Mouse (Mus musculus) heart, embryonic 13.5 days (tissue): ENCODE results near the gene Rcan2. TPM values are rescaled to one million over a fixed set of nuclear protein-coding genes. Genes with fewer than 3 reads are reported as not detected.

Experiments
- ATAC-seq: fragments of 200-750 bp; cut with Nextera tagmentation; 2 replicates; pipeline ENCODE4 v1.8.0; 2017; ENCODE audit warnings: moderate TSS enrichment; ENCODE audit not compliant: insufficient number of reproducible peaks, low FRiP score, low TSS enrichment; ENCODE audit errors: extremely low read depth
- H3K27ac ChIP-seq: fragments of 300-500 bp; sonication (generic); replicated peaks from 2 replicates; pipeline ENCODE4 v1.5.1; 2015; ENCODE audit warnings: moderate library complexity, mild to moderate bottlenecking, inconsistent platforms
- H3K27me3 ChIP-seq: fragments of 300-500 bp; sonication (generic); replicated peaks from 2 replicates; pipeline ENCODE4 v1.6.1; 2015; ENCODE audit warnings: mild to moderate bottlenecking, inconsistent platforms
- H3K36me3 ChIP-seq: fragments of 300-500 bp; sonication (generic); 2 replicates; pipeline ENCODE4 v1.6.1; 2015; ENCODE audit warnings: mild to moderate bottlenecking, inconsistent platforms
- H3K4me1 ChIP-seq: fragments of 300-500 bp; sonication (generic); 2 replicates; pipeline ENCODE4 v1.6.1; 2015; ENCODE audit warnings: inconsistent platforms
- H3K4me2 ChIP-seq: fragments of 300-500 bp; sonication (generic); 2 replicates; pipeline ENCODE4 v1.6.1; 2015; ENCODE audit warnings: inconsistent platforms, mild to moderate bottlenecking, moderate library complexity
- H3K4me3 ChIP-seq: fragments of 300-500 bp; sonication (generic); 2 replicates; pipeline ENCODE4 v1.5.1; 2015; ENCODE audit warnings: moderate library complexity, mild to moderate bottlenecking, inconsistent platforms
- H3K9ac ChIP-seq: fragments of 300-500 bp; sonication (generic); 2 replicates; pipeline ENCODE4 v1.6.1; 2015; ENCODE audit warnings: inconsistent platforms, mild to moderate bottlenecking, moderate library complexity
- H3K9me3 ChIP-seq: fragments of 300-500 bp; sonication (generic); 2 replicates; pipeline ENCODE4 v1.6.1; 2016; ENCODE audit warnings: inconsistent platforms
- WGBS: fragments of 180-500 bp; shearing (Covaris S2); methylation state at CpG from one replicate; pipeline ENCODE4 v1.1.7; 2015; ENCODE audit warnings: mixed read lengths; 5-methylcytosine and 5-hydroxymethylcytosine counted together
- polyA plus RNA-seq: library from polyadenylated mRNA; unstranded; fragments of >200 nt; fragmentation: Nextera tagmentation; extraction: Ambion mirVana; gene quantifications from 2 replicates; pipeline ENCODE4 v1.2.1, GENCODE M21; 2015

The Rcan2 gene
- polyA plus RNA-seq, 1 experiment from 2014 or later = 43.7 TPM

- no peaks in the 10 kb centered on the region for H3K27me3 ChIP-seq
- no peak overlapping the region for H3K4me2 ChIP-seq
- H3K27ac ChIP-seq = no peak overlapping the region
- ATAC-seq = no peak
- no peak overlapping the region for H3K9ac ChIP-seq
- no peaks in the 10 kb centered on the region for H3K36me3 ChIP-seq
- no peak overlapping the region for H3K4me3 ChIP-seq
- H3K9me3 ChIP-seq = peaks cover 4% of the 10 kb centered on the region
- 57% methylated on average over 5 of the region's 5 CpGs for WGBS
- peaks cover 5% of the 10 kb centered on the region; the same call in 1 of the 2 replicates for H3K4me1 ChIP-seq
Observed at GRCm38 (mm10) chr17:43917143-43917542, 116.0 kb downstream of the Rcan2 start.

DNA sequence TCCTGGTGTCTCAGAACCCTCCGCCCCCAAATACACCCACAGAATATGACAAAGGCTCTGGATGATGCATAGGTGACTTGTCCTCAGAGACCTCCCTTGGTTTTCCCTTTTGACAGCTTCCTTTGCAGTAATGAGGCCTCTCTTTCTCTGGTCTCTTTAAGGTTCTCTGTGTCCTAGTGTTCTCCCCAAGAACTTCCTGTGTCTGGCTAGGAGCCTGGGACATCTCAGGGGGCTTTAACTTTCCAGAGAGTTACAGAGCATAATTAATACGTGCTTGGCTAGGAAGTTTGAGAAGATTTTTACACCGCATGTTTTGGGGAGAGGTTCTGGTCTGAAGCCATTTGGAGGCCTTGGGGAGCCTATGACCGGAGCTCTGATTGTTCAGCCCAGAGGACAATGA, 128.7 kb downstream of the Rcan2 start:
- ATAC-seq = no peak
- H3K9me3 ChIP-seq = 0 out of 2 replicates have a peak, but pooled peaks cover 3% of the 10 kb centered on the region
- 85% methylated on average over 4 of the region's 4 CpGs for WGBS
- no peak overlapping the region for H3K9ac ChIP-seq
- H3K4me3 ChIP-seq = no peak overlapping the region
- H3K4me2 ChIP-seq = no peak overlapping the region
- peaks cover 8% of the 10 kb centered on the region for H3K4me1 ChIP-seq
- H3K27ac ChIP-seq = no peak overlapping the region
- no peaks in the 10 kb centered on the region for H3K27me3 ChIP-seq
- no peaks in the 10 kb centered on the region for H3K36me3 ChIP-seq

DNA sequence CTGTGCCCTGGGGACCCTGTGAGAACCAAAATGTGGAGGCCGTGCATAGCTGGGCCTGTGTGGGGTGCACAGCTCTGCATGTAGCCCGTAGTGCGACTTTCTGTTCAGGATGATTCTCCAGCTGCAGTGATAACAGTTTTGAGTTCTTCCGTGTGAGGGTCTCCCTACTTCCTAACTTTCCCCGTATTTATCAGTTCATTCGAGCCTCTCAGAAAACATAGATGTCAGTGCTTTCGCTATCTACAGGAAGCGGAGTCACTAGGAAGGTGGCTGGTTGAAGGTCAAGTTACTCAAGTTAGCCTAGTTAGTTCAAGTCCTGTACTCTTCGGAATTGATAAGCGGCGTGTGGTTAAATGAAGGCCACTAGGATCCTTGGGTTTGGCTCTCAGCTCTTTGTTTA, 130.6 kb downstream of the Rcan2 start:
- H3K36me3 ChIP-seq = no peaks in the 10 kb centered on the region
- H3K4me2 ChIP-seq = no peak overlapping the region
- H3K4me1 ChIP-seq = no peaks in the 10 kb centered on the region
- 66% methylated on average over 11 of the region's 11 CpGs for WGBS
- no peaks in the 10 kb centered on the region for H3K27me3 ChIP-seq
- no peak for ATAC-seq
- H3K9me3 ChIP-seq = peaks cover 3% of the 10 kb centered on the region; the same call in 1 of the 2 replicates
- no peak overlapping the region for H3K27ac ChIP-seq
- no peak overlapping the region for H3K9ac ChIP-seq
- no peak overlapping the region for H3K4me3 ChIP-seq

- no peak overlapping the region for H3K27ac ChIP-seq
- no peak for ATAC-seq
- H3K36me3 ChIP-seq = no peaks in the 10 kb centered on the region
- no peak overlapping the region for H3K4me2 ChIP-seq
- H3K9me3 ChIP-seq = no peaks in the 10 kb centered on the region; the same call in 1 of the 2 replicates
- WGBS = 79% methylated on average over 9 of the region's 9 CpGs
- no peaks in the 10 kb centered on the region for H3K27me3 ChIP-seq
- no peaks in the 10 kb centered on the region for H3K4me1 ChIP-seq
- H3K9ac ChIP-seq = no peak overlapping the region
- no peak overlapping the region for H3K4me3 ChIP-seq
Observed at GRCm38 (mm10) chr17:43934056-43934455, 132.9 kb downstream of the Rcan2 start.

GRCm38 (mm10) chr17:43952219-43952618, 151.1 kb downstream of the Rcan2 start:
- Histone ChIP-seq H3K36me3 (no peaks in the 10 kb centered on the region), H3K4me1 (peaks cover 36% of the 10 kb centered on the region), H3K4me2 (peak overlapping the region; percentile 67), H3K9me3 (no peaks in the 10 kb centered on the region), H3K4me3 (peak overlapping the region; percentile 37), H3K27me3 (no peaks in the 10 kb centered on the region), H3K27ac (peak overlapping the region; percentile 80), H3K9ac (peak overlapping the region; percentile 76)
- ATAC-seq = no peak
- WGBS = 22% methylated on average over 5 of the region's 5 CpGs

DNA sequence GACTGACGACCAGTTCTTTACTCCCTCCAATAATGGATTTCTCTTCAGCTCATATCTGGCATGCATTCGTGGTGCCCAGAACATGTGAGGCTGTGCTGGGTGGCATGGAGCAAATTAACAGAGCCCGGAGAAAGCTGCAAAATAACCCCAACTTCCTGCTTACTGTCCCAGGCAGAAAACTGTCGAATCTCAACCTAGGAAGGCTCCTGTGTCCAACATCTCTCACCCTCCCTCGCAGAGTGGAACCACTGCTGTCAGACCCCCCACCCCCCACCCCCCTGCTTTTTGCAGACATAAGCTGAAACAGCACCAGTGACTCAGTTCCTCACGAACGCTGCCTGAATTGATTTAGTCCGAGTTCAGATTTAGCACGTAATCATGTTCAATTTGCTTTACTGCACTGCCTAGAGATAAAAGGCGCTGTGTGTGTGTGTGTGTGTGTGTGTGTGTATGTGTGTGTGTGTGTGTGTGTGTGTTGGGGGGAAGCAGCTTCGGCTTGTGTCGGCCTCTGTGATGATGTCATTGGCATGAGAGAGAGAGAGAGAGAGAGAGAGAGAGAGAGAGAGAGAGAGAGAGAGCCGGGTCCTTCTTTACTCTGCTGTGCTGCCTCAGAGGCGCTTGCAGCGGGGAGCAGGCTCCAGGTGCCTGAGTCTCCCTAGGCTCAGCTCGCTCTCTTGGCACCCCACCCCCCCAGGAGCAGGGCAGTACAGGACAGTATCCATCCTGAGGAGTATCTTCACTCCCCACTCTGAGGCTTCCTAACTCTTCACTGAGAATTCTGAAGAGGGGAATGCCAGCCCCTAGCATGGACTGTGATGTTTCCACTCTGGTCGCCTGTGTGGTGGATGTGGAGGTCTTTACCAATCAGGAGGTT, 151.7 kb downstream of the Rcan2 start:
- WGBS = 23% methylated on average over 14 of the region's 17 CpGs
- peak; percentile 61; the same call in 1 of the 2 replicates for ATAC-seq
- Histone ChIP-seq H3K4me3 (peak overlapping the region; percentile 37), H3K4me1 (peaks cover 33% of the 10 kb centered on the region), H3K27me3 (no peaks in the 10 kb centered on the region), H3K9me3 (no peaks in the 10 kb centered on the region), H3K9ac (peak overlapping the region; percentile 76), H3K27ac (peak overlapping the region; percentile 80), H3K36me3 (no peaks in the 10 kb centered on the region), H3K4me2 (peak overlapping the region; percentile 67)

DNA sequence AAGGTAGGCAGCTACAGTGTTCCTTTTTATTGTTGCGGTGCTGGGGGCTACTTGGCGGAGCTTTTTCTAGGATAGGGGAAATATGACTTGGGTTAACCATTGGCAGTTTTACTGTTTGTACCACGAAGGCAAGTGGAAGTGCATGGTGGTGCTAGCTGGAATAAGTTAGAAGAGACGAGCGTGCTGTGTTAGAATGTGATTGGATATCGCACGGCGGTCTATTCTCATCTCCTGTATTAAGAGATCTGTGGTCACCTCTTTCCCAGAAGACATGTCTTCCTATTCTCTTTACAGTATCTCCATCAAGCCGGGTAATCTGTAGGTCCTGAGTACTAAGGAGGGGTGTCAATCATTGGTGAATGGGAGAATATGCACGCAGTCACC, 152.4 kb downstream of the Rcan2 start:
- no peak for ATAC-seq
- no peaks in the 10 kb centered on the region for H3K27me3 ChIP-seq
- peaks cover 30% of the 10 kb centered on the region for H3K4me1 ChIP-seq
- H3K9me3 ChIP-seq = no peaks in the 10 kb centered on the region
- H3K4me3 ChIP-seq = peak overlapping the region; percentile 37
- peak overlapping the region; percentile 76 for H3K9ac ChIP-seq
- peak overlapping the region; percentile 61; the same call in 1 of the 2 replicates for H3K27ac ChIP-seq
- peak overlapping the region; percentile 67 for H3K4me2 ChIP-seq
- WGBS = 79% methylated on average over 10 of the region's 10 CpGs
- no peaks in the 10 kb centered on the region for H3K36me3 ChIP-seq

DNA sequence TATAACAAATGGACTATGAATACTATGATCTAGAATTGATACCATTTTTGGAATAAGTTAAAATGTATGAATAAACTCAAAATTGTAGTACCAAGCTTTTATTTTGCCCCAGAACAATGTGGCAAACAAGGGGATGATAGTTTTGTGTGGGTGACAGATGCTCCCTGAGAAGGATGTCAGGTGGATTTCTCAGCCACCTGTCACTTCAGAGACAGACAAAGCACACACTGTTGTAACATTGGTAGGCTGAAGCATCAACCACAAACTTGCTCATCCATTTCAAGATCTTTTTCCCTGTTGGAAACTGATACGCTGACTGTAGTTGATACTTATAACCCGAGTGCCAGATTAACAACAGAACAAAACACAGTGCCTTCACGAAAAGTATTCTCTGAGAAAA, 158.6 kb downstream of the Rcan2 start:
- H3K27me3 ChIP-seq = no peaks in the 10 kb centered on the region
- H3K36me3 ChIP-seq = no peaks in the 10 kb centered on the region
- H3K4me3 ChIP-seq = no peak overlapping the region
- H3K9ac ChIP-seq = no peak overlapping the region
- H3K9me3 ChIP-seq = peaks cover 4% of the 10 kb centered on the region; the same call in 1 of the 2 replicates
- peaks cover 4% of the 10 kb centered on the region; the same call in 1 of the 2 replicates for H3K4me1 ChIP-seq
- no peak for ATAC-seq
- no peak overlapping the region for H3K4me2 ChIP-seq
- 75% methylated on average over 3 of the region's 3 CpGs for WGBS
- no peak overlapping the region for H3K27ac ChIP-seq

DNA sequence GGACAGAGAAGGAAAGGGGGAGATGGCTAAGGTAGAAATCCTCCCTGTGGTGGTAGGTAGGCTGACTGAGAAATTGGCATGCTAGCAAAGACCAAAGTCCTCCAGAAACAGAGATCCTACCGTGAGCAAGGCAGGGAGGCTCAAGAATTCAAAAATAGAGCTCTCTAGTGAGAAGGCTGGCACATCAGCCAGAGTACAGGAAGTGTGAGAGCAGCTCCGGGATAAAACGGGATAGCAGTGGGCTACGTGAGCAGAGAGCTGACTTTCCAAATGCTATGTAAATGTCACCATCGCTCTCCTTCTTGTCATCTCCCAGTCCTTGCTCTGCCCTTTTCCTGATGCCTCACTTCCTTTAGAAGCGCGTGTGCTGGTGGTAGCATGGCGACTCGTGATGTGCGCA, 168.8 kb downstream of the Rcan2 start:
- no peaks in the 10 kb centered on the region for H3K36me3 ChIP-seq
- no peak overlapping the region for H3K4me2 ChIP-seq
- no peak overlapping the region for H3K9ac ChIP-seq
- no peak overlapping the region for H3K27ac ChIP-seq
- no peaks in the 10 kb centered on the region for H3K27me3 ChIP-seq
- no peaks in the 10 kb centered on the region for H3K9me3 ChIP-seq
- ATAC-seq = no peak
- no peak overlapping the region for H3K4me3 ChIP-seq
- 77% methylated on average over 10 of the region's 10 CpGs for WGBS
- 0 out of 2 replicates have a peak, but pooled peaks cover 5% of the 10 kb centered on the region for H3K4me1 ChIP-seq

DNA sequence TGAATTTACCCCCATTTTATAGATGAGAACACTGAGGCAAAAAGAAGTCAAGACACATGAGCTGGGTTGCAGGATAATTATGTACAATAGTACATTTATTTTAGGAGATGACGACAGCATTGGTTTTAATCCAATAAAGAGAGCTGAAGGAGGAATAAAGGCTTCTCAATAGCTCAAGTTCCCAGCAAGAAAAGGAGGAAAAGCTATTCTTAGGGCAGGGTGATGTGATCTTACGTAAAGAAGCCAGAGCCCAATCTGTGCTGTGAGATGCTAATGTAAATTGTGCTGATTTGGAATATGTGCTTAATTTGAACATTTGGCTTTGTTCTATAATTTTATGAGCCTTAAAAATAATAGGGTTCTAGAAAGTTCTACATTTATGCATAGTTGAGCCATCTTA, 176.4 kb downstream of the Rcan2 start:
- WGBS = 83% methylated on average over 2 of the region's 2 CpGs
- Histone ChIP-seq H3K36me3 (no peaks in the 10 kb centered on the region), H3K9ac (no peak overlapping the region), H3K4me1 (peaks cover 18% of the 10 kb centered on the region), H3K9me3 (no peaks in the 10 kb centered on the region), H3K4me3 (no peak overlapping the region), H3K27me3 (no peaks in the 10 kb centered on the region), H3K27ac (no peak overlapping the region), H3K4me2 (no peak overlapping the region)
- no peak for ATAC-seq

DNA sequence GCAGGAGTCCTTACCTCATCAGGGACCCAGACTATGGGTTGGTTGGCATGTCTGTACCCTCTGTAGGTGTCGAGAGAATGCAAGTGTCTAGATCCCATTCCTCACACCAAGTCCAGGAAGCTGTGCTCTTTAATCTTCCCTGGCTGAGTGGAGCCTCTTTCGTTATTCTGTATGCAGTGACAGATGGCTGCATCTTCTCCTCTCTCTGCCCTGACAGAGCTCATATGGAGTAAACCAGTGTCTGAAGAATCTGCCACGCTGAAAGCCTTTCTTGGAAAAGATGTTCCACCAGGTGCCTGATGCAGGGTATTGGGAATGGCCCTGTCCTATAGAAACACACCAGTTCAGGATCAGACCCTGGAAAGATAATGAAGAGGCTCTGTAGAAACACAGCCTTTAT, 178.8 kb downstream of the Rcan2 start:
- H3K4me2 ChIP-seq = no peak overlapping the region
- no peak for ATAC-seq
- 56% methylated on average over 3 of the region's 3 CpGs for WGBS
- H3K27ac ChIP-seq = no peak overlapping the region
- peaks cover 14% of the 10 kb centered on the region for H3K4me1 ChIP-seq
- no peaks in the 10 kb centered on the region for H3K27me3 ChIP-seq
- no peak overlapping the region for H3K9ac ChIP-seq
- no peak overlapping the region for H3K4me3 ChIP-seq
- no peaks in the 10 kb centered on the region for H3K36me3 ChIP-seq
- H3K9me3 ChIP-seq = no peaks in the 10 kb centered on the region

DNA sequence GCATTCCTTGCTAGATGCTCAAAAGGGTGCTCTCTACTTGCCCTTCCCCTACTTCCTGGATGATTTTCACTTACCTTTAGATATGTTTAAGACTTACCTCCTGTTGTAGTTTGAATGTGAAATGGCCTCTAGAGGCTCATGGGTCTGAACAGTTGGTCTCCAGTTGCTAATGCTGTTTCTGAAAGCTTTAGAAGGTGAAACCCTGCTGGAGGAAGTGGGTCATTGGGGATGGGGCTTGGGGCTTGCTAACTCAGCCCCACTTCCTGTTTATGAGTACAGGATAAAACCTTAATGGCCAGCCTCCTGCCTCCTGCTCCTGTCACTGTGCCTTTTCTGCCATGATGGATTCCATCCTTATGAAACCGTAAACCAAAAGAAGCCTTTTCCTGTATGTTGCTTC, 181.4 kb downstream of the Rcan2 start:
- ATAC-seq = no peak
- Histone ChIP-seq H3K27me3 (no peaks in the 10 kb centered on the region), H3K4me3 (no peak overlapping the region), H3K9ac (no peak overlapping the region), H3K4me1 (peaks cover 14% of the 10 kb centered on the region), H3K4me2 (no peak overlapping the region), H3K27ac (no peak overlapping the region), H3K9me3 (no peaks in the 10 kb centered on the region), H3K36me3 (no peaks in the 10 kb centered on the region)
- 72% methylated on average over 1 of the region's 1 CpGs for WGBS
